Mouse (Mus musculus) limb, embryonic 15.5 days (tissue): ENCODE measurements around the gene Tnnc1. TPM values are rescaled to one million over a fixed set of nuclear protein-coding genes. Genes with fewer than 3 reads are reported as not detected.

ENCODE experiments used
- ATAC-seq: fragments of 200-750 bp; cut with Nextera tagmentation; 2 replicates; pipeline ENCODE4 v1.8.0; 2017; ENCODE audit warnings: low read depth, moderate TSS enrichment; ENCODE audit not compliant: insufficient number of reproducible peaks, low FRiP score, low TSS enrichment
- H3K27ac ChIP-seq: fragments of 300-500 bp; sonication (generic); 2 replicates; pipeline ENCODE4 v1.5.1; 2015; ENCODE audit warnings: moderate library complexity, mild to moderate bottlenecking, inconsistent platforms
- H3K27me3 ChIP-seq: fragments of 300-500 bp; sonication (generic); 2 replicates; pipeline ENCODE4 v1.6.1; 2015; ENCODE audit warnings: inconsistent platforms
- H3K36me3 ChIP-seq: fragments of 300-500 bp; sonication (generic); 2 replicates; pipeline ENCODE4 v1.6.1; 2015; ENCODE audit warnings: inconsistent platforms
- H3K4me1 ChIP-seq: fragments of 300-500 bp; sonication (generic); 2 replicates; pipeline ENCODE4 v1.6.1; 2015; ENCODE audit warnings: inconsistent platforms
- H3K4me2 ChIP-seq: fragments of 300-500 bp; sonication (generic); 2 replicates; pipeline ENCODE4 v1.6.1; 2015; ENCODE audit warnings: mild to moderate bottlenecking, inconsistent platforms
- H3K4me3 ChIP-seq: fragments of 300-500 bp; sonication (generic); 2 replicates; pipeline ENCODE4 v1.5.1; 2015; ENCODE audit warnings: mild to moderate bottlenecking, inconsistent platforms
- H3K9ac ChIP-seq: fragments of 300-500 bp; sonication (generic); 2 replicates; pipeline ENCODE4 v1.6.1; 2015; ENCODE audit warnings: inconsistent platforms
- H3K9me3 ChIP-seq: fragments of 300-500 bp; sonication (generic); 2 replicates; pipeline ENCODE4 v1.6.1; 2016; ENCODE audit warnings: inconsistent platforms
- WGBS: fragments of 180-500 bp; shearing (Covaris S2); methylation state at CpG from one replicate; pipeline ENCODE4 v1.1.7; 2015; 5-methylcytosine and 5-hydroxymethylcytosine counted together
- polyA plus RNA-seq: library from polyadenylated mRNA; unstranded; fragments of >200 nt; fragmentation: Nextera tagmentation; extraction: Ambion mirVana; gene quantifications from 2 replicates; pipeline ENCODE4 v1.2.1, GENCODE M21; 2015

The Tnnc1 gene
- polyA plus RNA-seq, result 276 and 549 TPM in 2 replicates

DNA sequence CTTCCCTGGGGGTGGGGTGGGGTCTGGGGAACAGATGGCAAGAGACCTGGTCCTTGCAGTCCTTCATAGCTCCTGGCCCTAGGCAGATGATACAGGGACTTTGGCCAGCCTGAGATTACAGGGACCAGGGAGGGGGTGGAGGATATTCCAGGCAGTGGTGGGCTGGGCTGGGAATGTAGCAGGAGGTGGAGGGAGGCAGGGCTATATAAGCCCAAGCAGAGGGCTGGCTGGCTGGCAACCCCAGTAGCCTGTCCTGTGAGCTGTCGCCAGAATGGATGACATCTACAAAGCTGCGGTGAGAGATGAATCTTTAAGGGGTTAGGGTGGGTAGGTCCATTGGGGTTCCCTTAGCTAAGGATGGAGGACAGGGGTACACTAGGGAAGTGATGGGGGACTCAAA, at the start of gene Tnnc1:
Gene Tnnc1 (plus strand): TSS at position 229 of the 400 bp plus-strand sequence.
- WGBS, result 67% methylated on average over 2 of the region's 2 CpGs
- H3K9ac ChIP-seq, result no peak within 1 kb of the TSS
- ATAC-seq, result no peak

DNA sequence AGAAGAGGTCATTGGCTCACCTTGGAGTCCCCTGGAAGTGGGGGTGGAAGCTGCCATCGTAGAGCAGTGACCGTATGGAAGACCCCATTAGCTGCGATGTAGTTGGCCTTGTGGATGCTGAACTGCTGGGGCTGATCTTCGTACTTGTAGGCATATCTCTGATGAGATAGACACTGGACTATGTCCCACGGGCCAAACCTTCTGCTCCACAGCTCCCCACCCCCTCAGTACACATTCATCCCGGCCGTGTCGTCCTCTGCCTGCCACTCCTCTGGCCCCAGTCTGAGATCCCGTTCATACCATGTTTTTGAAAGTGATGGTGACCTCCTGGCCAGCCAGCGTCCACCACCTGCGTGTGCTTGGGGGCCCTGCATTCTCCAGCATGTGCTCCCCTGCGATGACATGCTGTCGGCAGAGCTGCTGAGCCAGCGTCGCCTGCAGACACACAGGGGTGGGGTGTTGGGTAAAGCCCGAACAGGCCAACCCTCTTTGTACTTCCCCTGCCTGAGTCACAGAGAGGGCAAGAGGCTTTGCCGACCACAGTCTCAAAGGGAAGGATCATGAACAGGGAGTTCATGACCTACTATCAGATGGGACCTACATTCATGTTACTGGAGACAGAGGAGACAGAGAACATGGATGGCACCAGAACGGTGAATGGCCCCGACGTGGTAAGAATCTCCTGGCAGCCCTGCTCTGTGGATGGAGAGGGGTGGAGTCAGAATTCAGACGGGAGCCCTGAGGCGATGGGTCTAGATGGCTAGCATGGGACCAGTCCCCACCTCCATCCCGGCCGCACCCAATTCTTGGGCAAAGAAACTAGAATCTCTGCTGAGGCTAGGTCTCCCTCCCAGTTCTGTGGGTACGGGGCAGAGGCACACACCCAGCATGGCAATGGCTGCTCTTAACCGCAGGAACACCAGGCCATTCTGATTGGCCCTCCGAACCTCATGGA, 47.6 kb upstream of the Tnnc1 start:
- H3K27me3 ChIP-seq, result no peaks in the 10 kb centered on the region
- H3K4me1 ChIP-seq, result 0 out of 2 replicates have a peak, but pooled peaks cover 4% of the 10 kb centered on the region
- WGBS, result 67% methylated on average over 27 of the region's 27 CpGs
- H3K4me3 ChIP-seq, result no peak overlapping the region
- no peaks in the 10 kb centered on the region for H3K9me3 ChIP-seq
- no peak overlapping the region for H3K9ac ChIP-seq
- no peaks in the 10 kb centered on the region for H3K36me3 ChIP-seq
- ATAC-seq, result no peak
- no peak overlapping the region for H3K4me2 ChIP-seq
- no peak overlapping the region for H3K27ac ChIP-seq

More for the DNA sequence above, at the start of gene Tnnc1:
- H3K9me3 ChIP-seq, result no peaks in the 10 kb centered on the region
- H3K27me3 ChIP-seq, result no peaks in the 10 kb centered on the region
- peak within 1 kb of the TSS; percentile 96; the same call in 1 of the 2 replicates for H3K27ac ChIP-seq
- H3K4me1 ChIP-seq, result peaks cover 28% of the 10 kb centered on the region
- H3K36me3 ChIP-seq, result peaks cover 14% of the 10 kb centered on the region
- peak within 1 kb of the TSS; percentile 85 for H3K4me2 ChIP-seq
- peak within 1 kb of the TSS; percentile 74; the same call in 1 of the 2 replicates for H3K4me3 ChIP-seq

DNA sequence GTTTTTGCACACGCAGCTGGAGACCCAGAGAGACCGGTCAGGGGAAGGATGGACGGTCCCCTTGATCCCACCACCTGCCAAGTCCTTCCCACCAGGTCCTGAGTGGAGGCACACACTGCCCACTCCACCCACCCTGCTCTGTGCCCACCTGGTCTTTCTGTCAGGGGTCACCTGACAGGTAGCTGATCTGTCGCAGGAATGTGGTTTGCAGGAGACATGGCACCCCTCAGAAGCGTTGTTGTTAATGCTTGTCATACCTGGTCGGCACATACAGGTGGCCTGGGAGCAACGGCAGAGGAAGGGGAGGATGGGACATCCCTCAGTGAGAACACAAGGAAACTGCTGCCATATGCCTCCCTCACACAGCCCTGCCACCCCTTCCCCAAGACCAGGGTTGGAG, 46.9 kb upstream of the Tnnc1 start:
- H3K4me3 ChIP-seq, result no peak overlapping the region
- 84% methylated on average over 7 of the region's 7 CpGs for WGBS

GRCm38 (mm10) chr14:31161638-31162037, 46.5 kb upstream of the Tnnc1 start:
- Histone ChIP-seq H3K4me2 (no peak overlapping the region), H3K4me3 (no peak overlapping the region), H3K9me3 (no peaks in the 10 kb centered on the region), H3K9ac (no peak overlapping the region), H3K27me3 (no peaks in the 10 kb centered on the region), H3K27ac (no peak overlapping the region), H3K36me3 (no peaks in the 10 kb centered on the region), H3K4me1 (peaks cover 10% of the 10 kb centered on the region)
- no peak for ATAC-seq
- WGBS, result 84% methylated on average over 10 of the region's 10 CpGs

More for the DNA sequence above, 46.9 kb upstream of the Tnnc1 start:
- Histone ChIP-seq H3K4me1 (0 out of 2 replicates have a peak, but pooled peaks cover 7% of the 10 kb centered on the region), H3K27ac (no peak overlapping the region), H3K9me3 (no peaks in the 10 kb centered on the region), H3K9ac (no peak overlapping the region), H3K27me3 (no peaks in the 10 kb centered on the region), H3K4me2 (no peak overlapping the region), H3K36me3 (no peaks in the 10 kb centered on the region)
- no peak for ATAC-seq

GRCm38 (mm10) chr14:31164067-31164466, 44.0 kb upstream of the Tnnc1 start:
- Histone ChIP-seq H3K4me2 (no peak overlapping the region), H3K27ac (no peak overlapping the region), H3K27me3 (no peaks in the 10 kb centered on the region), H3K4me1 (peaks cover 27% of the 10 kb centered on the region), H3K9ac (no peak overlapping the region), H3K9me3 (no peaks in the 10 kb centered on the region), H3K36me3 (no peaks in the 10 kb centered on the region), H3K4me3 (no peak overlapping the region)
- WGBS, result 78% methylated on average over 8 of the region's 8 CpGs
- no peak for ATAC-seq

DNA sequence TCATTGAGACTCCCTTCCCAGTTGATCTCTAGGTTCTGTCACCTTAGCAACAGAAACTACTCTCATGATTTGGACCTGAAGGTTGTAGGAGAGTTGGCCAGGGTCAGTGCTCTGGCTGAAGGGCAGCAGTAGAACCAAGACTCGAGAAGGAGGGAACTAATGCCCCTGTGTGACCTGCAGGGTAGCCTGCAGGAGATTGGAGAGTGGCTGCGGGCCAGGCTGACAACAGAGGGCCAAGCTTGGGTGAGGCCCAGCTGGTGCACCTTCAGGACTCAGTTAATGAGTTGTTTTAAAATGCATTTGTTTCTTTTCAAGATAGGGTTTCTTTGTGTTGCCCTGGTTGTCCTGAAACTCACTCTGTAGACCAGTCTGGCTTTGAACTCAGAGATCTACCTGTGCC, 43.1 kb upstream of the Tnnc1 start:
- Histone ChIP-seq H3K9me3 (no peaks in the 10 kb centered on the region), H3K36me3 (peaks cover 3% of the 10 kb centered on the region; the same call in 1 of the 2 replicates), H3K4me3 (no peak overlapping the region), H3K27ac (no peak overlapping the region), H3K4me2 (no peak overlapping the region), H3K27me3 (no peaks in the 10 kb centered on the region), H3K9ac (no peak overlapping the region), H3K4me1 (peaks cover 27% of the 10 kb centered on the region)
- no peak for ATAC-seq
- 66% methylated on average over 2 of the region's 2 CpGs for WGBS

GRCm38 (mm10) chr14:31165458-31165857, 42.7 kb upstream of the Tnnc1 start:
- Histone ChIP-seq H3K9ac (no peak overlapping the region), H3K4me2 (no peak overlapping the region), H3K27me3 (no peaks in the 10 kb centered on the region), H3K27ac (no peak overlapping the region), H3K4me1 (peaks cover 27% of the 10 kb centered on the region), H3K9me3 (no peaks in the 10 kb centered on the region), H3K4me3 (no peak overlapping the region), H3K36me3 (peaks cover 8% of the 10 kb centered on the region)
- ATAC-seq, result no peak
- 55% methylated on average over 7 of the region's 7 CpGs for WGBS

DNA sequence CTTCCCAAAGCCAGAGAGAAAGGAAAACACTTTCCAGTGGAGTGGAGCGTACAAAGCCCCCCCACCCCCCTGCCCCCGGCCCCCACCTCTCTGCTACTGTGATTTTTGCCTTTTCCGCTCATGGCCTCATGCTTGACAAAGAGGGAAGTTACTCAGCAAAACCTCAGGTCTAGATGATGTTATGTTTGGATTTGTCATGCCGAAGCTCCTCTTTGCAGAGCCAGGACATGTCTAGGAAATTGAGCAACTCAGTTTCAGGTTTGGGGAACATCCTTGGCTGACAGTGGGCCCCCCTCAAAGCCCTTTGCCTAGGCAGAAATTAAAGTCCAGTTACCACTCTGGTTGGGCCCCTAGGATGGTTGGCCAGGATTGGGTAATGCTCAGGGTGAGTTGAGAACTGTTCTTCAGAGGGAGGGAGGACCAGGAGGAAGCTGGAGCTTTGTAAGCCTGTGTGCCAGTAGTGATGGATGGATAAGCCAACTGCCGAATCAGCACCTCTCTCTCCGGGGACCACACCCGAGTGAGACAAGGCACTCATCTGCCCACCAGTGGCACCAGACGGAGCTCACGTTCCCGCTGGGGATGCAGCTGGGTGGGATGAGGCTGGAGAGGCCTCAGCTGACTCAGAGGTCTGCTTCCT, 42.0 kb upstream of the Tnnc1 start:
- Histone ChIP-seq H3K9ac (no peak overlapping the region), H3K4me2 (peak overlapping the region; percentile 10; the same call in 1 of the 2 replicates), H3K9me3 (no peaks in the 10 kb centered on the region), H3K4me1 (peaks cover 27% of the 10 kb centered on the region), H3K27me3 (no peaks in the 10 kb centered on the region), H3K27ac (peak overlapping the region; percentile 22; the same call in 1 of the 2 replicates), H3K4me3 (no peak overlapping the region), H3K36me3 (peaks cover 14% of the 10 kb centered on the region)
- 48% methylated on average over 10 of the region's 10 CpGs for WGBS
- ATAC-seq, result no peak; the same call in 1 of the 2 replicates

DNA sequence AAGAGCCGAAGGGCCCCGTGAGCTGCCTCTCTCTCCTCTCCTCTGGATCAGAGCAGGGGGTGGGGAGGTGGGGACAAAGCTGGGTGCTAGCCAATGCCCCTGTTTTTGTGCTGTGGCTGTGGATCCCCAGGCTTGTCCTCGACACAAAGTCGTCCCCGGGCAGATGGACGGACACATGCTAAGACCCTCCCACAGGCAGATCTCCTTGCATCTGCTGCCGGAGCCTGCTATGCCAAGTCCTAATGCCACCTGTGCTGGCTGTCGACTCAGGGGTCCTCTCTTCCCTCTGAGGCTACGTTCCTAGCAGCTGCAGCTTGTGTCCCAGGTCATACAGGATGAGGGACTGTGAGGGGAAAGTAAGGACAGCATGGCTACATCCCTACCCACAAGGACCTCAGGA, 41.3 kb upstream of the Tnnc1 start:
- peak overlapping the region; percentile 18; the same call in 1 of the 2 replicates for H3K4me3 ChIP-seq
- peaks cover 22% of the 10 kb centered on the region for H3K36me3 ChIP-seq

GRCm38 (mm10) chr14:31168425-31168824, 39.7 kb upstream of the Tnnc1 start, which contains the start of gene Stab1:
Stab1 (minus strand) TSS chr14:31168641.
- Histone ChIP-seq H3K9ac (no peak within 1 kb of the TSS), H3K27ac (peak within 1 kb of the TSS; percentile 40), H3K4me3 (peak within 1 kb of the TSS; percentile 18), H3K27me3 (no peaks in the 10 kb centered on the region), H3K4me2 (0 out of 2 replicates have a peak within 1 kb of the TSS, but pooled peaks have one; percentile 10), H3K4me1 (peaks cover 25% of the 10 kb centered on the region), H3K36me3 (peaks cover 38% of the 10 kb centered on the region), H3K9me3 (no peaks in the 10 kb centered on the region)
- no peak for ATAC-seq
- 45% methylated on average over 10 of the region's 10 CpGs for WGBS

More for the DNA sequence above, 41.3 kb upstream of the Tnnc1 start:
- WGBS, result 58% methylated on average over 9 of the region's 9 CpGs
- Histone ChIP-seq H3K27ac (0 out of 2 replicates have a peak overlapping the region, but pooled peaks have one; percentile 22), H3K4me1 (peaks cover 27% of the 10 kb centered on the region), H3K9me3 (no peaks in the 10 kb centered on the region), H3K9ac (no peak overlapping the region), H3K27me3 (no peaks in the 10 kb centered on the region), H3K4me2 (peak overlapping the region; percentile 10; the same call in 1 of the 2 replicates)
- no peak for ATAC-seq

DNA sequence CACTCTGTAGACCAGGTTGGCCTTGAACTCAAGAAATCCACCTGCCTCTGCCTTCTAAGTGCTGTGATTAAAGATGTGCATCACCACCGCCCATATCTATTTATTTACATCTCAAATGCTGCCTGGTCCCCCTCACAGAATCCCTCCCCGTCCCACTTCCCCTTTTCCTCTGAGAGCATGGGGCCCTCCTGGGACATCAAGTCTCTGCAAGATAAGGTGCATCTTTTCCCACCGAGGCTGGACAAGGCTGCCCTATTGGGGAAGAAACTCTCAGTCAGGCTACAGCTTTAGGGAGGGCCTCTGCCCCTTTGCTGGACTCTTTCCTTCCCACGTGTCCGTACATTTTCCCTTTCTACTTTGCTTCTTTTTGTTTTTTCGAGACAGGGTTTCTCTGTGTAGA, 38.6 kb upstream of the Tnnc1 start:
- no peaks in the 10 kb centered on the region for H3K9me3 ChIP-seq
- H3K4me3 ChIP-seq, result no peak overlapping the region
- 83% methylated on average over 6 of the region's 6 CpGs for WGBS
- ATAC-seq, result no peak
- peaks cover 25% of the 10 kb centered on the region for H3K4me1 ChIP-seq
- H3K4me2 ChIP-seq, result no peak overlapping the region
- H3K27me3 ChIP-seq, result no peaks in the 10 kb centered on the region
- no peak overlapping the region for H3K27ac ChIP-seq
- no peak overlapping the region for H3K9ac ChIP-seq
- peaks cover 48% of the 10 kb centered on the region for H3K36me3 ChIP-seq
